Mouse (Mus musculus): ENCODE results near the gene Cabp1. TPM values are rescaled to one million over a fixed set of nuclear protein-coding genes. Genes with fewer than 3 reads are reported as not detected.

The Cabp1 gene
- under 1 TPM in 1 of 2 experiments, not detected in 1; 0.54 TPM for polyA plus RNA-seq (2017; shearing (Covaris generic))

- peak; percentile 45 for ATAC-seq
Observed at GRCm38 (mm10) chr5:115193669-115194625, at the start of gene Cabp1. Gene Cabp1 (minus strand): TSS chr5:115194381.

GRCm38 (mm10) chr5:115240191-115240590, 46.0 kb upstream of the Cabp1 start:
- no peak for ATAC-seq

- ATAC-seq: no peak
Observed at GRCm38 (mm10) chr5:115238729-115239195, 44.6 kb upstream of the Cabp1 start.

GRCm38 (mm10) chr5:115237803-115238728, 43.9 kb upstream of the Cabp1 start:
- peak; percentile 74 for ATAC-seq

DNA sequence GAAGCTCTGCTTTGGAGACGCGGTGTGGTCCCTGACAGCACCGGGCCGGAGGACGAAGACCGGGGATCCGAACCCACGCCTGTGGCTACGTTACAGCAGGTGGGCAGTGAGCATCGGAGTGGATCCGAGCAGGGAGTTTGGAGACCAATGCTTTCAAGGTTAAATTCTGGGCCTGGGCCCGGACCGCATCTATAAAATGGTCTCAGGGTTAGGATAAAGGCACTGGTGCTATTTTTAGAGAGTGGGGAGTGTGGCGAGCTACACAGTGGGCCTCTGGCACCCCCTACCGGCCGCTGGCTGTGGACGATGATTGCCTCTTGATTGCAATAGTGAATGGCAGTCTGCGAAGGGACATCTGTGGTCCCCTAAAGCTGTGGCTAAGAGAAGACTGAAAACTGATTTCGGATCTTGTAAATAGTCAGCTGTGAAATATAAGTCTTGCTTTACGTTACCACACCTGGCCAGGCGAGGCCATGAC, 41.6 kb upstream of the Cabp1 start, which contains the start of gene Pop5:
Gene Pop5, plus strand, starts transcription at position 51 of the 478 bp plus-strand sequence.
- peak; percentile 61 for ATAC-seq

DNA sequence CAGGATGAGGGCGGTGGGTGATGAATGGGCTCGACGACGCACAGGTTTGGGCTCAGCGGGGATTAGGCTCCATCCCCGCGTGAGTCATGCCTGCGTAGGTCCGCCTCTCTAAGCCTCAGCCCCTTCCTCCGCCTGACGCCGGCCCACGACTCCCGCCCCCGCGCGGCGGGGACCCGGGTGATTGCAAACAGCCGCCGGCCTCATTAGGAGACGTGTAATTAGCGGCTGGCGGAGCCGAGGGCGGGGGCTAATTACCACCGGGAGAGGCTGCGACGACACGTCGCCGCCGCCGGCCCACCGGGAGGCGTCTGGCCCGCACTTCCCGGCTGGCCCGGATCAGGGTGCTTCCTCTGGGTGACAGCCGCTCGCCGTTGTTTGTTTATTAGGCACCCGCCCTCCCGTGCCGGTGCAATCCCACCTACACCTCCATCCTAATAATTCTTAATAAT, 41.2 kb upstream of the Cabp1 start:
- ATAC-seq: peak; percentile 72

- no peak for ATAC-seq
Observed at GRCm38 (mm10) chr5:115234519-115234918, 40.3 kb upstream of the Cabp1 start.

DNA sequence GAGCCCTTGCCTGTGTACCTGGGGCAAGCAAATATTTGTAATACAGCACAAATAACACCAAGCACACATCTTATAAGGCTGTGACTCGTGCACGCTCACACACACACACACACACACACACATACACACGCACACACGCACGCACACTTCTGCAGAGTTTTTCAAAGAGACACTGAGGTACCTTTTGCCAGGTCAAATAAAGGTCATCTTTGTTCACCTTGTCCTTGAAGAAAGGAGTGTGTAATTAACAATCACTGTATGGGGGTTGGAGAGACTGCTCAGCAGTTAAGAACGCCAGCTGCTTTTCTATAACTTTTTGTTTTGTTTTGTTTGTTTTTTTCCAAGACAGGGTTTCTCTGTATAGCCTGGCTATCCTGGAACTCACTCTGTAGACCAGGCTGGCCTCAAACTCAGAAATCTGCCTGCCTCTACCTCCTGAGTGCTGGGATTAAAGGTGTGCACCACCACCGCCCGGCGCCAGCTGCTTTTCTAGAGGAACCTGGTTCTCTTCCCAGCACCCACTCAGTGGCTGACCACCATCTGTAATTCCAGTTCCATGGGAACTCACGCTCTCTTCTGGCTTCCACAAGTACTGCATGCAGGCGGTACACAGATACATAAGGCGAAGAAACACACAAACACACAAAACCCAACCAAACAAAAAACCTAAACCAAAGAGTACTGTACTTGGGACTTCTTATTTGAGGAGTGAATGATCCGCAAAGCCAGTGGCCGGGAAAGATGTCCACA, 39.0 kb upstream of the Cabp1 start:
- ATAC-seq: no peak

DNA sequence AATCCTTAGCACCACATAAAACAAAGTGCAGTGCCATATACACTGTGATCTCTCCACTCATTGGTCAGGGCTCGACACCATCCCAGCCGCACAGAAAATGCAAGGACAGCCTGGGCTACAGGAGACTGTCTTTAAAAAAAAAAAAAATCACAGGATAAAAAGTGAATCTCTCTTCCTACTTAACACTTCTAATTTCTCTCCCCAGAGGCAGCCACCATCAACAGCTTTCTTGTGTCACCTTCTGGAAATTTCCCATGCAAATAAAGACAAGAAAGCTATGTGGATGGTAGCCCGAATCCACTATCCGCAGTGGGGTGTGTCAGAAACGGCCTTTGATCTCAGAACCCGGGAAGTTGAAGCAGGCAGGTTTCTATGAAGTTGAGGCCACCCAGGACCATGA, 38.3 kb upstream of the Cabp1 start:
- ATAC-seq: no peak

GRCm38 (mm10) chr5:115231552-115232120, 37.5 kb upstream of the Cabp1 start:
- ATAC-seq: no peak

GRCm38 (mm10) chr5:115230830-115231551, 36.8 kb upstream of the Cabp1 start:
- no peak for ATAC-seq

DNA sequence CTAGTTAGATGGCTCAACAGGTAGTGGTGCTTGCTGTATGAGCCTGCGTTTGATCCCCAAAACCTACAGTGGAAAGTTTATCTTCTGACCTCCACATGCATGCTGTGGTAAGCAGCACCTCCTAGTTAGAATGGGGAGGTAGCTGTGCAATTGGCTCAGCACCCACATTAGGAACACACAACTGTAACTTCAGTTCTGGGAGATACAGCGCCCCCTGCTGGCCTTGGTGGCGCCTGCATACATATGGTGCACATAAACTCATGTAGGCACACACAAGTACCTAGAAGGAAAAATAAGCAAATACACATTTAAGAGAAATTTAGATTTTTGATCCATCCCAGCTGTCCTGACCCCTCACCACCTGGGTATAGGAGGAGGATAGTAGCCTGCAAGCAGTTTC, 28.3 kb upstream of the Cabp1 start:
- no peak for ATAC-seq

DNA sequence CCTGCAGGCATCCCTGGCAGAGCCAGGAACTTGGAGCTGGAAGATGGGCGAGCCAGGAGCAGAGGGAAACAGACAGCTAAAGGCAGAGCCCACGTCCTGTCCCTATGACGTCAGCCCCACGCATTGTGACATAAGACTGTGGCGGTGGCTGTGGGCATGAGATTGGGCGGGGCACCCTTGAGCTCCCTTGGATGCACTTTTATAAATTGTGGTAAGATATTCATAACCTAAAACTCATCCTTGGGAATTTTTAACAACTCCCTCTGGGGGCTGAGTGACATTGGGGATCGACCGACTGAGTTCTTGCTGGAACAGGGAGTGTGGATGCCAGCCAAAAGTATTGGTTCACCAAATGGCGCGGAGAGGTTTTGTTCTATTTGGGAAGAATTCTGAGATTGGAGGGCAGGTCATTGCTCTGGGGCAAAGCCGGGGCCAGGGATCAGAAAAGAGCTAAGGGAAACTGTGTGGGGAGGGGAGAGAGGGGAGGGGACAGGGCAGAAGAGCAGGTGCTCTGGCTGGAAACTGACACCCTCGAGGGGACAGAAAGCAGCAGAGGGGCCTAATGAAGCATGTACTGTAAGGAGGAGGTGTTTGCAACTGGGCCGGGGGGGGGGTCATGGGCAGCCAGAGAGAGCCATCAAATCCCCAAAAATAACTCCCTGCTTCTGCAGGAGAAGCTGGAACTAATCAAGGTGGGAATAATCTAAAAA, 26.9 kb upstream of the Cabp1 start:
- no peak for ATAC-seq

- ATAC-seq: no peak
Observed at GRCm38 (mm10) chr5:115217998-115218397, 23.8 kb upstream of the Cabp1 start.

GRCm38 (mm10) chr5:115215273-115216185, 21.3 kb upstream of the Cabp1 start:
- no peak for ATAC-seq

- no peak for ATAC-seq
Observed at GRCm38 (mm10) chr5:115214864-115215263, 20.7 kb upstream of the Cabp1 start.

GRCm38 (mm10) chr5:115212861-115213260, 18.7 kb upstream of the Cabp1 start:
- ATAC-seq: no peak

- no peak for ATAC-seq
Observed at GRCm38 (mm10) chr5:115212451-115212850, 18.3 kb upstream of the Cabp1 start.

- ATAC-seq: no peak
Observed at GRCm38 (mm10) chr5:115210380-115210779, 16.2 kb upstream of the Cabp1 start.

Data from activated CD4-positive, CD25-positive, alpha-beta regulatory T cell, adult 4 months (primary cell).